Mouse (Mus musculus): ENCODE measurements at regions not wholly inside any gene's neighbourhood (a gene's known extent, or its start where the extent isn't known, plus 50 kb on each side); places are given as distances from the start of the nearest gene placed in this dataset.

- DNase-seq (ENCODE audit: low spot score in 2 of 2): peak; percentile 4 to 54
These were observed 591.9 kb upstream of the Cdh6 start for GRCm38 (mm10) chr15:13765411-13765810.

- peak in 1 of 2 experiments; percentile 11 for DNase-seq (ENCODE audit: low spot score in 2 of 2)
These were observed 591.1 kb upstream of the Cdh6 start for GRCm38 (mm10) chr15:13764587-13764986.

GRCm38 (mm10) chr15:13746559-13746958, 573.1 kb upstream of the Cdh6 start:
- DNase-seq (ENCODE audit: low spot score in 2 of 2): no peak

- no peak for DNase-seq (ENCODE audit: low spot score in 2 of 2)
These were observed 532.8 kb upstream of the Cdh6 start for GRCm38 (mm10) chr15:13706276-13706675.

- DNase-seq (ENCODE audit: low spot score in 2 of 2): no peak
These were observed 531.7 kb upstream of the Cdh6 start for GRCm38 (mm10) chr15:13705187-13705586.

GRCm38 (mm10) chr15:13668193-13668592, 494.7 kb upstream of the Cdh6 start:
- peak; percentile 13 to 23 for DNase-seq (ENCODE audit: low spot score in 2 of 2)

GRCm38 (mm10) chr15:13667278-13667677, 493.8 kb upstream of the Cdh6 start:
- DNase-seq (ENCODE audit: low spot score in 2 of 2): peak in 1 of 2 experiments; percentile 22

GRCm38 (mm10) chr15:13662275-13662674, 488.8 kb upstream of the Cdh6 start:
- DNase-seq (ENCODE audit: low spot score in 2 of 2): no peak

GRCm38 (mm10) chr15:13655038-13655437, 481.6 kb upstream of the Cdh6 start:
- peak in 1 of 2 experiments; percentile 42 for DNase-seq (ENCODE audit: low spot score in 2 of 2)

- DNase-seq (ENCODE audit: low spot score in 2 of 2): peak; percentile 6 to 19
These were observed 462.0 kb upstream of the Cdh6 start for GRCm38 (mm10) chr15:13635346-13635940.

GRCm38 (mm10) chr15:13602133-13602532, 428.7 kb upstream of the Cdh6 start:
- DNase-seq (ENCODE audit: low spot score in 2 of 2): no peak

GRCm38 (mm10) chr15:13597856-13598255, 424.4 kb upstream of the Cdh6 start:
- DNase-seq (ENCODE audit: low spot score in 2 of 2): no peak

- DNase-seq (ENCODE audit: low spot score in 2 of 2): no peak
These were observed 420.3 kb upstream of the Cdh6 start for GRCm38 (mm10) chr15:13593823-13594222.

- DNase-seq (ENCODE audit: low spot score in 2 of 2): no peak
These were observed 417.4 kb upstream of the Cdh6 start for GRCm38 (mm10) chr15:13590864-13591263.

GRCm38 (mm10) chr15:13583300-13583699, 409.8 kb upstream of the Cdh6 start:
- no peak for DNase-seq (ENCODE audit: low spot score in 2 of 2)

GRCm38 (mm10) chr15:13582134-13582533, 408.7 kb upstream of the Cdh6 start:
- DNase-seq (ENCODE audit: low spot score in 2 of 2): no peak

GRCm38 (mm10) chr15:13573621-13574020, 400.1 kb upstream of the Cdh6 start:
- no peak for DNase-seq (ENCODE audit: low spot score in 2 of 2)

- no peak for DNase-seq (ENCODE audit: low spot score in 2 of 2)
These were observed 387.4 kb upstream of the Cdh6 start for GRCm38 (mm10) chr15:13560920-13561319.

- no peak for DNase-seq (ENCODE audit: low spot score in 2 of 2)
These were observed 375.8 kb upstream of the Cdh6 start for GRCm38 (mm10) chr15:13549207-13549837.

- DNase-seq (ENCODE audit: low spot score in 2 of 2): no peak
These were observed 366.6 kb upstream of the Cdh6 start for GRCm38 (mm10) chr15:13540026-13540425.

- DNase-seq (ENCODE audit: low spot score in 2 of 2): no peak
These were observed 360.5 kb upstream of the Cdh6 start for GRCm38 (mm10) chr15:13534017-13534416.

GRCm38 (mm10) chr15:13529960-13530359, 356.5 kb upstream of the Cdh6 start:
- DNase-seq (ENCODE audit: low spot score in 2 of 2): no peak

- no peak for DNase-seq (ENCODE audit: low spot score in 2 of 2)
These were observed 355.6 kb upstream of the Cdh6 start for GRCm38 (mm10) chr15:13529050-13529449.
